Mouse (Mus musculus): ENCODE measurements around the gene Pde11a. TPM values are rescaled to one million over a fixed set of nuclear protein-coding genes. Genes with fewer than 3 reads are reported as not detected.

Gene Pde11a
- polyA plus RNA-seq, 1 experiment from 2014 or later: 0.12 TPM

- Histone ChIP-seq H3K9ac (no peak overlapping the region), H3K4me2 (no peak overlapping the region), H3K27ac (no peak overlapping the region), H3K4me3 (no peak overlapping the region), H3K9me3 (replicated peaks) (no peaks in the 10 kb centered on the region), H3K4me1 (no peaks in the 10 kb centered on the region), H3K27me3 (replicated peaks) (0 out of 2 replicates have a peak, but pooled peaks cover 6% of the 10 kb centered on the region), H3K36me3 (no peaks in the 10 kb centered on the region)
- WGBS (ENCODE audit: insufficient replicate concordance): 63% methylated on average over 14 of the region's 14 CpGs
- ATAC-seq: no peak
These were observed 236.5 kb downstream of the Pde11a start for GRCm38 (mm10) chr2:76101889-76102602.

GRCm38 (mm10) chr2:76100597-76100996 is 238.0 kb downstream of the Pde11a start:
- Histone ChIP-seq H3K27me3 (replicated peaks) (0 out of 2 replicates have a peak, but pooled peaks cover 6% of the 10 kb centered on the region), H3K36me3 (no peaks in the 10 kb centered on the region), H3K4me1 (no peaks in the 10 kb centered on the region), H3K27ac (no peak overlapping the region), H3K4me2 (no peak overlapping the region), H3K9ac (no peak overlapping the region), H3K9me3 (replicated peaks) (no peaks in the 10 kb centered on the region), H3K4me3 (no peak overlapping the region)
- 57% methylated on average over 9 of the region's 9 CpGs for WGBS (ENCODE audit: insufficient replicate concordance)
- no peak for ATAC-seq

GRCm38 (mm10) chr2:76099726-76100347 is 238.7 kb downstream of the Pde11a start:
- Histone ChIP-seq H3K27ac (no peak overlapping the region), H3K4me3 (no peak overlapping the region), H3K27me3 (replicated peaks) (0 out of 2 replicates have a peak, but pooled peaks cover 6% of the 10 kb centered on the region), H3K9me3 (replicated peaks) (no peaks in the 10 kb centered on the region), H3K4me1 (no peaks in the 10 kb centered on the region), H3K4me2 (no peak overlapping the region), H3K9ac (no peak overlapping the region), H3K36me3 (no peaks in the 10 kb centered on the region)
- no peak for ATAC-seq
- 62% methylated on average over 9 of the region's 9 CpGs for WGBS (ENCODE audit: insufficient replicate concordance)

GRCm38 (mm10) chr2:76098381-76098780 is 240.2 kb downstream of the Pde11a start:
- Histone ChIP-seq H3K27ac (no peak overlapping the region), H3K9ac (no peak overlapping the region), H3K4me1 (no peaks in the 10 kb centered on the region), H3K4me2 (no peak overlapping the region), H3K9me3 (replicated peaks) (no peaks in the 10 kb centered on the region), H3K4me3 (no peak overlapping the region), H3K36me3 (no peaks in the 10 kb centered on the region), H3K27me3 (replicated peaks) (0 out of 2 replicates have a peak, but pooled peaks cover 6% of the 10 kb centered on the region)
- no peak for ATAC-seq
- 30% methylated on average over 8 of the region's 8 CpGs for WGBS (ENCODE audit: insufficient replicate concordance)

GRCm38 (mm10) chr2:76097847-76098246 is 240.7 kb downstream of the Pde11a start:
- WGBS (ENCODE audit: insufficient replicate concordance): 58% methylated on average over 7 of the region's 7 CpGs
- Histone ChIP-seq H3K27me3 (replicated peaks) (0 out of 2 replicates have a peak, but pooled peaks cover 6% of the 10 kb centered on the region), H3K9me3 (replicated peaks) (no peaks in the 10 kb centered on the region), H3K4me2 (no peak overlapping the region), H3K4me3 (no peak overlapping the region), H3K36me3 (no peaks in the 10 kb centered on the region), H3K9ac (no peak overlapping the region), H3K27ac (no peak overlapping the region), H3K4me1 (no peaks in the 10 kb centered on the region)
- no peak for ATAC-seq

GRCm38 (mm10) chr2:76097284-76097683 is 241.3 kb downstream of the Pde11a start:
- no peaks in the 10 kb centered on the region for H3K9me3 ChIP-seq (replicated peaks)
- 0 out of 2 replicates have a peak, but pooled peaks cover 6% of the 10 kb centered on the region for H3K27me3 ChIP-seq (replicated peaks)
- 62% methylated on average over 8 of the region's 8 CpGs for WGBS (ENCODE audit: insufficient replicate concordance)
- H3K4me1 ChIP-seq: no peaks in the 10 kb centered on the region
- no peak overlapping the region for H3K27ac ChIP-seq
- ATAC-seq: no peak
- H3K4me2 ChIP-seq: no peak overlapping the region
- H3K36me3 ChIP-seq: no peaks in the 10 kb centered on the region
- no peak overlapping the region for H3K9ac ChIP-seq
- no peak overlapping the region for H3K4me3 ChIP-seq

- no peak overlapping the region for H3K4me3 ChIP-seq
- no peaks in the 10 kb centered on the region for H3K4me1 ChIP-seq
- no peak overlapping the region for H3K27ac ChIP-seq
- H3K9ac ChIP-seq: no peak overlapping the region
- 72% methylated on average over 5 of the region's 5 CpGs for whole genome bisulfite sequencing (ENCODE audit: insufficient replicate concordance)
- no peaks in the 10 kb centered on the region for H3K9me3 ChIP-seq (replicated peaks)
- H3K27me3 ChIP-seq (replicated peaks): 0 out of 2 replicates have a peak, but pooled peaks cover 6% of the 10 kb centered on the region
- no peaks in the 10 kb centered on the region for H3K36me3 ChIP-seq
- no peak for ATAC-seq
- H3K4me2 ChIP-seq: no peak overlapping the region
These were observed 242.7 kb downstream of the Pde11a start for GRCm38 (mm10) chr2:76095861-76096260.

GRCm38 (mm10) chr2:76090506-76090905 is 248.1 kb downstream of the Pde11a start:
- H3K36me3 ChIP-seq: no peaks in the 10 kb centered on the region
- H3K9ac ChIP-seq: no peak overlapping the region
- no peaks in the 10 kb centered on the region for H3K9me3 ChIP-seq (replicated peaks)
- H3K4me3 ChIP-seq: no peak overlapping the region
- H3K27me3 ChIP-seq (replicated peaks): no peaks in the 10 kb centered on the region
- no peak overlapping the region for H3K27ac ChIP-seq
- no peaks in the 10 kb centered on the region for H3K4me1 ChIP-seq
- no peak for ATAC-seq
- no peak overlapping the region for H3K4me2 ChIP-seq

GRCm38 (mm10) chr2:76088844-76089243 is 249.7 kb downstream of the Pde11a start:
- no peak overlapping the region for H3K4me2 ChIP-seq
- H3K36me3 ChIP-seq: no peaks in the 10 kb centered on the region
- H3K9me3 ChIP-seq (replicated peaks): no peaks in the 10 kb centered on the region
- H3K9ac ChIP-seq: no peak overlapping the region
- H3K4me3 ChIP-seq: no peak overlapping the region
- no peaks in the 10 kb centered on the region for H3K4me1 ChIP-seq
- 42% methylated on average over 4 of the region's 4 CpGs for WGBS (ENCODE audit: insufficient replicate concordance)
- no peaks in the 10 kb centered on the region for H3K27me3 ChIP-seq (replicated peaks)
- H3K27ac ChIP-seq: no peak overlapping the region
- no peak for ATAC-seq

GRCm38 (mm10) chr2:76088413-76088812 is 250.2 kb downstream of the Pde11a start:
- H3K4me2 ChIP-seq: no peak overlapping the region
- no peaks in the 10 kb centered on the region for H3K36me3 ChIP-seq
- no peak for ATAC-seq
- H3K9ac ChIP-seq: no peak overlapping the region
- no peaks in the 10 kb centered on the region for H3K4me1 ChIP-seq
- H3K4me3 ChIP-seq: no peak overlapping the region
- H3K9me3 ChIP-seq (replicated peaks): no peaks in the 10 kb centered on the region
- no peak overlapping the region for H3K27ac ChIP-seq
- no peaks in the 10 kb centered on the region for H3K27me3 ChIP-seq (replicated peaks)
- 50% methylated on average over 5 of the region's 5 CpGs for WGBS (ENCODE audit: insufficient replicate concordance)

- no peak for ATAC-seq
- Histone ChIP-seq H3K36me3 (no peaks in the 10 kb centered on the region), H3K4me2 (no peak overlapping the region), H3K9ac (no peak overlapping the region), H3K27ac (no peak overlapping the region), H3K27me3 (replicated peaks) (no peaks in the 10 kb centered on the region), H3K4me3 (no peak overlapping the region), H3K9me3 (replicated peaks) (no peaks in the 10 kb centered on the region), H3K4me1 (no peaks in the 10 kb centered on the region)
- WGBS (ENCODE audit: insufficient replicate concordance): 71% methylated on average over 3 of the region's 3 CpGs
These were observed 251.4 kb downstream of the Pde11a start for GRCm38 (mm10) chr2:76087170-76087569.

GRCm38 (mm10) chr2:76084982-76085381 is 253.6 kb downstream of the Pde11a start:
- Histone ChIP-seq H3K4me3 (no peak overlapping the region), H3K9ac (no peak overlapping the region), H3K27me3 (replicated peaks) (no peaks in the 10 kb centered on the region), H3K36me3 (no peaks in the 10 kb centered on the region), H3K4me1 (no peaks in the 10 kb centered on the region), H3K9me3 (replicated peaks) (no peaks in the 10 kb centered on the region), H3K27ac (no peak overlapping the region), H3K4me2 (no peak overlapping the region)
- ATAC-seq: no peak
- 61% methylated on average over 4 of the region's 4 CpGs for WGBS (ENCODE audit: insufficient replicate concordance)
